Mouse (Mus musculus) midbrain, embryonic 10.5 days (tissue): ENCODE data around the gene Sost. TPM values are rescaled to one million over a fixed set of nuclear protein-coding genes. Genes with fewer than 3 reads are reported as not detected.
A peak's percentile ranks its signal among the peaks of the same experiment; 100 is the strongest.

Experiments used
- DNase-seq: peaks from one replicate; pipeline ENCODE4 v3.0.0-alpha.2; 2017; ENCODE audit warnings: low spot score
- H3K27ac ChIP-seq: fragments of 300-500 bp; sonication (generic); replicated peaks from 2 replicates; pipeline ENCODE4 v1.5.1; 2016; ENCODE audit warnings: mild to moderate bottlenecking
- H3K27me3 ChIP-seq: fragments of 300-500 bp; sonication (generic); 2 replicates; pipeline ENCODE4 v1.6.1; 2016; ENCODE audit warnings: low read depth, mild to moderate bottlenecking; ENCODE audit not compliant: poor library complexity, severe bottlenecking
- H3K36me3 ChIP-seq: fragments of 300-500 bp; sonication (generic); 2 replicates; pipeline ENCODE4 v1.6.1; 2016; ENCODE audit warnings: mild to moderate bottlenecking, moderate library complexity
- H3K4me1 ChIP-seq: fragments of 300-500 bp; sonication (generic); 2 replicates; pipeline ENCODE4 v1.6.1; 2016
- H3K4me3 ChIP-seq: fragments of 300-500 bp; sonication (generic); 2 replicates; pipeline ENCODE4 v1.5.1; 2016; ENCODE audit warnings: mild to moderate bottlenecking, moderate library complexity
- H3K9me3 ChIP-seq: fragments of 300-500 bp; sonication (generic); replicated peaks from 2 replicates; pipeline ENCODE4 v1.6.1; 2016; ENCODE audit warnings: mild to moderate bottlenecking
- whole genome bisulfite sequencing: fragments of 180-500 bp; shearing (Covaris S2); methylation state at CpG from one replicate; pipeline ENCODE4 v1.1.7; 2016; 5-methylcytosine and 5-hydroxymethylcytosine counted together
- polyA plus RNA-seq: library from polyadenylated mRNA; unstranded; fragments of >200 nt; fragmentation: Nextera tagmentation; extraction: Ambion mirVana; gene quantifications from 2 replicates; pipeline ENCODE4 v1.2.1, GENCODE M21; 2016

Gene Sost
- polyA plus RNA-seq, 1 experiment from 2014 or later: 0.25 TPM

DNA sequence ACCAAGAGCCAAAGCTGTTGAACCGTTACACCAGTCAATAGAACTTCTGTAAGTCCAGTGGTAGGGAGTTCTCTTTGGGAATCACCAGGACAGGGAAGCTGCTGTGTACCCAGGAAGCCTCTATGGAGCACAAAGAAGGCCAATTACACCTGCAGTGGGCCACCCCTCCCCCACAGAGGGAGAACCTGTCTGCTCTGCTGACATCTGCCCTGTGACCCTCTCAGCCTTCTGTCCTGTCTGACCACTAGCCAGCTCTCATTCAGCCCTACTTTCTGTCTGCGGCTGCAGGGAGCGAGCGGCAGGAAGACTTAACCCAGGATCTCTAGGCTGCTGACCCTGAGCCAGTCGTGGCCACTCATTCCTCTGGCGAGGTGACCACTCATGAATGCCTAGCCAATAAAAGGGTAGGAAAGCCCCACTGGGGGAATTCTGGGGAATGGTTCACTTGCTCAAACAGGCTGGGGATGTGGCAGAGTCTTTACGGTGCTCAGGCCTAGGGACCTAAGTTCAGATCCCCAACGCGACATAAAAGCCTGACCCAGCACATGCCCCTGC, 13.9 kb upstream of the Sost start:
- H3K4me1 ChIP-seq: peaks cover 44% of the 10 kb centered on the region
- H3K4me3 ChIP-seq: no peak overlapping the region
- peaks cover 10% of the 10 kb centered on the region for H3K27me3 ChIP-seq
- DNase-seq: no peak
- H3K36me3 ChIP-seq: peaks cover 11% of the 10 kb centered on the region
- WGBS: 80% methylated on average over 9 of the region's 9 CpGs
- no peaks in the 10 kb centered on the region for H3K9me3 ChIP-seq
- no peak overlapping the region for H3K27ac ChIP-seq

DNA sequence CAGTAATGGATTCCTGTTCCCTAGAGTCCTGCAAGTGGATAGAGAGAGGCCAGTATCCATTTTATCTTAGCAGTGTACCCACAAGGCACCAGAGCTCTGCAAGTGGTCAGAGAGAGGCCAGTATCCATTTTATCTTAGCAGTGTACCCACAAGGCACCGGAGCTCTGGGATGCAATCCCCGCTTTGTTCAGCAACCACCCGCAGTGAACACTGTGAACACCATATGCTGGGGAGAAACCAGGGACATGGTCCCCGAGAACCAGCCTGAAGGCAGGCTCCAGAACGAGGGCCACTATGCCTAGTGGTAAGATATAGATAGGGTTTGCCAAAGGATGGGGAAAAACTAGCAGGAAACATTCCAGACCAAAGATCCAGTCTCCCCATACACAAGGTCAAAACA, 12.3 kb upstream of the Sost start:
- peaks cover 33% of the 10 kb centered on the region for H3K4me1 ChIP-seq
- no peak overlapping the region for H3K4me3 ChIP-seq
- peaks cover 11% of the 10 kb centered on the region for H3K36me3 ChIP-seq
- H3K9me3 ChIP-seq: no peaks in the 10 kb centered on the region
- WGBS: 84% methylated on average over 5 of the region's 5 CpGs
- DNase-seq: no peak
- no peak overlapping the region for H3K27ac ChIP-seq
- H3K27me3 ChIP-seq: no peaks in the 10 kb centered on the region

DNA sequence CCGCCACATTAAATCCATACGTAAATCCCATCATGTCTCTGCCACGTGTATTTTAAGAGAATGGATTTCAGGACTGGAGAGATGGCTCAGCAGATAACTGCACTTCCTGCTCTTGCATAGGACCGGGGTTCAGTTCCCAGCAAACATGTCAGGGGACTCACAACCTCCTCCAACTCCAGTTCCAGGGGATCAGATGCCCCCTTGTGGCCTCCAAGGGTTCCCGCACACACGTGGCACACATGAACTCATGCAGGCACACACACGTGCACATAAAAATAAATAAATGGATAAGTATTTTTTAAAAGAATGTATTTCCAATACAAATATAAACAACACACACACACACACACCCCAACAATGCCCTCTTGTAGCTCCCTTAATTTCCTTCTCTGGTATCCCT, 10.1 kb upstream of the Sost start:
- no peak for DNase-seq
- no peaks in the 10 kb centered on the region for H3K27me3 ChIP-seq
- no peak overlapping the region for H3K27ac ChIP-seq
- H3K4me3 ChIP-seq: no peak overlapping the region
- peaks cover 11% of the 10 kb centered on the region for H3K36me3 ChIP-seq
- H3K4me1 ChIP-seq: peaks cover 25% of the 10 kb centered on the region
- 94% methylated on average over 7 of the region's 7 CpGs for WGBS
- H3K9me3 ChIP-seq: no peaks in the 10 kb centered on the region

DNA sequence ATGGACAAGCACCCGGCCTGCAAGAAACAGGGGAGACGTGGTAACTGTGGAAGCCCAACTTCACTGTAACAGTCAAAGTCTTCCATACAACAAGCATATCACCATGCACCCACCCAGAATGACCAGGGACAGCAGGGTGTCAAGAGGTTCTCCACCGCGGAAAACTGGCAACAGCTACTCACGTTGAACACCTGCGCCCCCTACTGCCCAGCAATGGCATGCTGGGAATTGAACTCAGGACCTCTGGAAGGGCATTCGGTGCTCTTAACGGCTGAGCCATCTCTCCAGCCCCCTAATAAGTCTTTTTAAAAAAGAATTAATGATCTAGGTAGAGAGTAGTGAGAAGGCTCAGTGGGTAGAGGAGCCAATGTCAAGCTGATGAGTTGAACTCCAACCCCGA, 8.1 kb upstream of the Sost start:
- peaks cover 21% of the 10 kb centered on the region for H3K4me1 ChIP-seq
- H3K27me3 ChIP-seq: no peaks in the 10 kb centered on the region
- no peak overlapping the region for H3K4me3 ChIP-seq
- peak; percentile 29 for DNase-seq
- no peaks in the 10 kb centered on the region for H3K9me3 ChIP-seq
- 60% methylated on average over 9 of the region's 9 CpGs for WGBS
- no peak overlapping the region for H3K27ac ChIP-seq
- H3K36me3 ChIP-seq: peaks cover 5% of the 10 kb centered on the region; the same call in 1 of the 2 replicates

DNA sequence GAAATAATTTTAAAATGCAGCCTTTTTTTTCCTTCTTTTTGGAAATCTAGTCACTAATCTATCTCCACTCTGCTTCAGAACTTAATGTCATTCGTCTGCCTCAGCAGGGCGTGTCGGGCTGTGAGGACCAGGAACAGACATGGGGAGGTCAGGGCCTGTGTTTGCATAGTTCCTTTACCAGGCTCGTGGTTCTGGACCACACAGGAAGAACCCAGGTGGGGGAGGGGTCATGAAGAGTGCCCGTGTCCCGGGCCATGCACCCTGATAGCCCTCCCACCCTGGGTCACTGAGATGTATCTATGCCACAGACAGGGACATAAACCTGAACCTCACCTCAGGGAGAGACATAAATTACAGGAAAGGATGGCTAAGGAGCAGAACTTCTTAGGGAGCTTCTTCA, 7.4 kb upstream of the Sost start:
- H3K27ac ChIP-seq: no peak overlapping the region
- no peak overlapping the region for H3K4me3 ChIP-seq
- H3K4me1 ChIP-seq: peaks cover 21% of the 10 kb centered on the region
- WGBS: 61% methylated on average over 6 of the region's 6 CpGs
- no peaks in the 10 kb centered on the region for H3K9me3 ChIP-seq
- no peaks in the 10 kb centered on the region for H3K27me3 ChIP-seq
- no peaks in the 10 kb centered on the region for H3K36me3 ChIP-seq
- no peak for DNase-seq

DNA sequence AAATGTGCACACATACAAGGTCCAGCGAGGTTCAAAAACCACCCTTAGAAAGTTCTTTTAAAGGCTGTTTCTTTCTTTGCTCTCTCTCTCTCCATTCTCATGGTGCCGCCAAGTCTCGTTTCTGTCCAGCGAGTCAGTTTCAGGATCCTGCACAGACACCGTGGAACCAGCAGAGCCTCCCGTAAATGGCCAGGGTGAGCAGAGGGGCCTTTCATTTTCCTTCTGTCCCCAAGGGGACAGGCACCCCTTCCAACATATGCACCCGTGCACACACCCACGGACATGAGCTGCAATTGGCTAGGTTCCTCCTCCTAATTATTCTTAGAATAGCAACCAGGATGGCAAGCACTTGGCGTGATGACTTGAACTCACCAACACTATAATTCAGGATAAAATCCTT, 6.7 kb upstream of the Sost start:
- no peak for DNase-seq
- WGBS: 84% methylated on average over 9 of the region's 9 CpGs
- H3K4me3 ChIP-seq: no peak overlapping the region

DNA sequence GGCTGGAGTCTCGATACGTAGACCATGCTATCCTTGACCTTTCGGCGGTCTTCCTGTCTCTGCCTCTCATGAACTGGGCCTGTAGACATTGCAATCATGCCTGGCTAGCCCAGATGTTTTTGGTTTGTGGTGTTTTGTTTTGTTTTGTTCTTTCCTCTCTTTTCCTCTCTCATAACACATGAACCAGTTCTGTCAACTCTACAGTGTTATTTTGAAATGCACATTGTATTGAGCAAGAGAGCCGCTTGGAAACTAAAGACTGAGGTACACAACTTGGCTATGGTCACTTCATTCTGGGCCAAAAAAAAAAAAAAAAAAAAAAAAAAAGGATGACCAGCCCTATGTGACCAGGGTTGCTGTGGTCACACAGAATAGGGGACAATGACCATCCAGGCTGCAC, 5.8 kb upstream of the Sost start:
- H3K36me3 ChIP-seq: no peaks in the 10 kb centered on the region
- H3K4me1 ChIP-seq: peaks cover 24% of the 10 kb centered on the region
- H3K27me3 ChIP-seq: peaks cover 12% of the 10 kb centered on the region
- H3K9me3 ChIP-seq: no peaks in the 10 kb centered on the region
- no peak overlapping the region for H3K27ac ChIP-seq
- no peak for DNase-seq
- no peak overlapping the region for H3K4me3 ChIP-seq
- WGBS: 91% methylated on average over 5 of the region's 5 CpGs

More for the DNA sequence above, 6.7 kb upstream of the Sost start:
- Histone ChIP-seq H3K27me3 (0 out of 2 replicates have a peak, but pooled peaks cover 4% of the 10 kb centered on the region), H3K9me3 (no peaks in the 10 kb centered on the region), H3K36me3 (no peaks in the 10 kb centered on the region), H3K27ac (no peak overlapping the region), H3K4me1 (peaks cover 24% of the 10 kb centered on the region)

DNA sequence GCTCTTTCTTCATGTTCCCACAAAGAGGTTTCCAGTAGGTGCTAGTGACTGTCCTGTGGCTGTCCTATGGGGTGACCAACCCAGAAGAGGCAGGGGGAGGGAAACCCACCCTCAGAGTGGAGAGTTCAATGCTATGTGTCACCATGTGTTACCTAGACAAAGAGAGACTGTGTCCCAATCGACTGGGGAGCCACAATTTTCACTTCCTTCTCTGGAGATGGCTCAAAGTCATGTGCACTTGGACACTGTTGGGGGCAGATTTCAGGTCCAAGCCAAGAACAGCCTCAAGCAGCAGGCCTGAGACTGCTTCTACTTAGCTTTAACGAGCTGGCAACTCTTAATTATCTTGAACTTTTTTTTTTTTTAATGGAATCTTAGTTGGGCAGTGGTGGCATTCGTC, 5.3 kb upstream of the Sost start:
- Histone ChIP-seq H3K4me1 (peaks cover 25% of the 10 kb centered on the region), H3K27me3 (peaks cover 18% of the 10 kb centered on the region), H3K27ac (no peak overlapping the region), H3K9me3 (no peaks in the 10 kb centered on the region), H3K36me3 (no peaks in the 10 kb centered on the region), H3K4me3 (no peak overlapping the region)
- DNase-seq: no peak
- 78% methylated on average over 3 of the region's 3 CpGs for WGBS

DNA sequence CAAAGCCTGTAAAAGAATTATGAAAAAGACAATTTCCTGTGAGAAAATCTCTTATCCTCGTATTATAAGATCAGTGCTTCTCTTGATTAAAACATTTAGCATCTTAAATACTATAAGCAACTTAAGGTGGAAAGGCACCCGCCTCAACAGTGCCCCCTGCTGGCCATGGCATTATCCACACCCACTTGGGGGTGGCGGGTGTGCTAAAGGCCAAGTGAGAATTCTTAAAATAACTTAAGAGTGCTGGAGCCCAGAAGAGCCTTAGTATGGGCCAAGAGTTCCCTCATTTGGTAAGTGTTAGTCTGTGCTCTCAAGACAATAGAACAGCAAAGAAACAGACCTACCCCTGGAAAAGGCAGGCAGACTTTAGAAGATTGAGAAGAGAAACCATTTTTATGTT, 4.6 kb upstream of the Sost start:
- peaks cover 24% of the 10 kb centered on the region for H3K27me3 ChIP-seq
- no peaks in the 10 kb centered on the region for H3K9me3 ChIP-seq
- H3K27ac ChIP-seq: no peak overlapping the region
- peaks cover 32% of the 10 kb centered on the region for H3K4me1 ChIP-seq
- no peaks in the 10 kb centered on the region for H3K36me3 ChIP-seq
- no peak for DNase-seq
- no peak overlapping the region for H3K4me3 ChIP-seq
- 40% methylated on average over 3 of the region's 3 CpGs for WGBS

DNA sequence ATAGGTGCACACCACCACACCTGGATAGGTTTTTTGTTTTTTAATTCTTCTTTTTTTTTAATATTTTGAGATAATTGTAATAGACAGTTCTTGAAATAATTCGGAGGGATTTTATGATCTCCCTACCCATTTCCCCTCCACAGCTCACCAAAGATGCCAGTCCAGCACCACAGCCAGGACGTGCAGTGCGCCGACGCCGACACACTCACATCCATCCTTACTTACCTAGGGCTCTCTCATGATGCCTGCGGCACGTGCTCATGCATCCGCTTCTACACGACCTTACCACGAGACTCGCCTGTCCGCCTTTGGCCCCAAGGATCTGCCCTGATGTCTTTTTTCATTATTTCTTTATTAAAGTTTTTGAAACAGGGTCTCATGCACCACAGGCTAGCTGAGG, 3.0 kb upstream of the Sost start:
- peaks cover 46% of the 10 kb centered on the region for H3K4me1 ChIP-seq
- no peaks in the 10 kb centered on the region for H3K36me3 ChIP-seq
- DNase-seq: no peak
- 72% methylated on average over 13 of the region's 13 CpGs for WGBS
- no peak overlapping the region for H3K27ac ChIP-seq
- H3K27me3 ChIP-seq: peaks cover 40% of the 10 kb centered on the region
- no peaks in the 10 kb centered on the region for H3K9me3 ChIP-seq
- H3K4me3 ChIP-seq: no peak overlapping the region

DNA sequence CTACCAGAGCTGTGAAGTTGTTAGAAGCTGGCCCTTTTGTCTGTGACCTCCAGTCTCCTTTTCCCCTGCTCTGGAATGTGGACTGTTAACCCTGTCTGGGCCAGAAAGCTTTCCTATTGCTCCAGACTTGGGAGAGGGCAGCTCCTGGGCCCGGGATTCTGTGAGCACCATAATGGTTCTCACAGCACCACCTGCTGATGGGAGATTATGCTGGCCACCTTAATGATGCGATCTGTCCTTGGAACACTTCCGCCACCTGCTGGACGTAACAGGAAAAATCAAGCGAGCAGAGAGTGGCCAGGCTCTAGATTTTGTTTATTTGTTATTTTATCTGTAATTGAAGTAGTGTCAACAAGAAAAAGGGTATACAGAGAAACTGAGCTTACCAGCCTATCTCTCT, 2.0 kb upstream of the Sost start:
- Histone ChIP-seq H3K9me3 (no peaks in the 10 kb centered on the region), H3K27ac (peak overlapping the region; percentile 53; the same call in 1 of the 2 replicates), H3K4me3 (peak overlapping the region; percentile 7; the same call in 1 of the 2 replicates), H3K36me3 (no peaks in the 10 kb centered on the region), H3K4me1 (peaks cover 56% of the 10 kb centered on the region), H3K27me3 (peaks cover 51% of the 10 kb centered on the region)
- peak; percentile 82 for DNase-seq
- under 1% methylated on average over 5 of the region's 5 CpGs for WGBS

DNA sequence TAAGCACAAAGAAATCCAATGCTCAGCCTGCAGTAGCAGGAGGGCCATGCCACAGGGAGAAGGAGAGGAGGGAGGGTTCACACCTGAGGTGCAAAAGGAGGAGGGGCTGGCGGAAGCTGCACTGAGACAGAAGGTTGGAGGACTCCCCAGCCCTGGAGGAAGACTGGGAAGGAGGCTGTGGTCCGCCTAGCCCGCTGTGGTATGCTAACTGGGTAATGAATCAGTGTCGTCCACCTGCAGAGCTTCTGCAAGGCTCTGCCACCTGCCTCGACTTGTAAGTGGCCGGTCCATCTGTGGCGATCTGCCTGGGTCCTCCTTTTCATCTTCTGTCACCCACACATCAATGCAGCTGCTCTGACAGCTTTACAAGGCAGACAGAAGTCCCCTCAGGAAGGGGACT, 1.5 kb upstream of the Sost start:
- 12% methylated on average over 7 of the region's 7 CpGs for WGBS
- Histone ChIP-seq H3K27ac (peak overlapping the region; percentile 53; the same call in 1 of the 2 replicates), H3K4me3 (peak overlapping the region; percentile 7; the same call in 1 of the 2 replicates), H3K9me3 (no peaks in the 10 kb centered on the region), H3K27me3 (peaks cover 55% of the 10 kb centered on the region), H3K4me1 (peaks cover 57% of the 10 kb centered on the region), H3K36me3 (no peaks in the 10 kb centered on the region)
- DNase-seq: no peak

DNA sequence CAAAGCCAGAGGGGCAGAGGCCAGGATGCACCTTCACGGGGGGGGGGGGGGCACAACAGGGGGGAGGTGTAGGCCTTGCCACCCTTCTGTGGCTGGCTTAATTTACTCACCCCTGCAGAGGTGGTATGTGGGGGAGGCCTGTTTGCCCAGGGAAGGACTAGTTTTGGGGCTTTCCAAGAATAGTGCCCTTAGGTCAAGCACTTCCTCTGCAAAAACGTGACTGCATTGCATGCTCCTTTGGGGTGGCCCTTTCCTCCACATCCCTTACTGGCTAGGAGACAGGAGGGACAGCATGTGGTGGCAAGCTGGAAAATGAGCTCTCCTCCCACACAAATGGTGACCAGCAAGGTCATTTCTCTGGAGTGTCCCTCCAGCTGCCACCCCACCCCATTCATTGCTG, 1.3 kb downstream of the Sost start:
- H3K4me1 ChIP-seq: peaks cover 63% of the 10 kb centered on the region
- WGBS: 8% methylated on average over 2 of the region's 2 CpGs

DNA sequence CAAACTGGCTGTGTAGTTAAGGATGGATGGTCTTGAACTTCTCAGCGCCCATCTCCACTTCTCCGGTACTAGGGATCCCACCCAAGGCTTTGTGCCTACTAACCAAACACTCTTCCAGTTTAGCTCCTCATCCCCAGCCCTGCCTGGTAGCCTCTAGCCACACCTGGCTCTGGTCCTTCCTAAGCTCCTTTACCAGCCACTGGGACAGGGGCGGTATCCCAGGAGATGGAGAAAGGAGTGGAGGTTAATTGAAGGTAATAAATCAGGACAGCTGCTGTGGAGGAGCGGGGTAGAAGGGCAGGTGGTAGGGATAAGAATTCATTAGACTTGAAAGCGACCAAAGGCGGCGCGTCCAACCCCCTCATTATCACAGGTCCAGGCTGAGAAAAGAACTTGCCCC, 2.2 kb downstream of the Sost start:
- H3K27me3 ChIP-seq: peaks cover 92% of the 10 kb centered on the region
- no peaks in the 10 kb centered on the region for H3K36me3 ChIP-seq
- H3K27ac ChIP-seq: no peak overlapping the region
- H3K9me3 ChIP-seq: no peaks in the 10 kb centered on the region
- peak overlapping the region; percentile 75 for H3K4me3 ChIP-seq
- H3K4me1 ChIP-seq: peaks cover 63% of the 10 kb centered on the region
- no peak for DNase-seq
- 6% methylated on average over 8 of the region's 8 CpGs for WGBS

More for the DNA sequence above, 1.3 kb downstream of the Sost start:
- no peak for DNase-seq
- Histone ChIP-seq H3K4me3 (no peak overlapping the region), H3K36me3 (no peaks in the 10 kb centered on the region), H3K27me3 (peaks cover 83% of the 10 kb centered on the region), H3K9me3 (no peaks in the 10 kb centered on the region), H3K27ac (no peak overlapping the region)
